Mouse (Mus musculus): ENCODE results near the gene Myh14. TPM values are rescaled to one million over a fixed set of nuclear protein-coding genes. Genes with fewer than 3 reads are reported as not detected.

Gene Myh14
- polyA plus RNA-seq, 1 experiment from 2014 or later = 2.3 TPM

DNA sequence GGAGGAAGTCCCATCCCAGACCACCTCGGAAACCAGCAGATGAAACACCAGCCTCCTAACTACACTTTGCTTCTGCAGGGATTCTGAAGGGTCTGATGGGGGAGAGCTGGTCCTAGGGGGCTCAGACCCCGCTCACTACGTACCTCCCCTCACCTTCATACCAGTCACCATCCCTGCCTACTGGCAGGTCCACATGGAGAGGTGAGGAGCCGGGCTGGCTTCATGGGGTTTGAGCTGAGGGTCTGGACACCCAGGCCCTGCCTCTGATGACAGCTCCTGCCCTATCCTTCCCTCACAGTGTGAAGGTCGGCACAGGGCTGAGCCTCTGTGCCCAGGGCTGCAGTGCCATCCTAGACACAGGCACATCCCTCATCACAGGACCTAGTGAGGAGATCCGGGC, 85.7 kb downstream of the Myh14 start:
- Histone ChIP-seq H3K9ac (no peak overlapping the region), H3K36me3 (replicated peaks) (no peaks in the 10 kb centered on the region), H3K27ac (no peak overlapping the region), H3K4me2 (no peak overlapping the region), H3K4me1 (peaks cover 31% of the 10 kb centered on the region), H3K27me3 (peaks cover 58% of the 10 kb centered on the region), H3K9me3 (no peaks in the 10 kb centered on the region), H3K4me3 (replicated peaks) (no peak overlapping the region)
- 91% methylated on average over 6 of the region's 6 CpGs for WGBS
- ATAC-seq (ENCODE audit: low FRiP score) = no peak

DNA sequence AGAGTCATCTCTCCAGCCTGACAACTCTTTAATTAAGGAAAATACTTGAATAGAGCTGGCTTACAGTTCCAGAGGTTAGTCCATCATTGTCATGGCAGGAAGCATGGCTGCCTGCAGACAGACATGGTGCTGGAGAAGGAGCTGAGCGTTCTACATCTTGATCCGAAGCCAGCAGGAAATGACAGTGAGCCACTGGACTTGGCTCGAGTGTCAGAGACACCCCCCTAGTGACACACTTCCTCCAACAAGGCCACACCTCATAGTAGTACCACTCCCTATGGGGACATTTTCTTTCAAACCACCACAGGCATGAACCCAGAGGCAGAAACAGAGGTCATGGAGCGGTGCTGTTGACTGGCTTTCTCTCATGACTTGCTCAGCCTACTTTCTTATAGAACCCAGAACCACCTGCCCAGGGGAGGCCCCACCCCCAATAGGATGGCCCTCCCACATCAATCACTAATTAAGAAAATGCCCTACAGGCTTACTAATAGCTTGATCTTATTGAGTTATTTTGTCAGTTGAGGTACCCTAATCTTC, 86.3 kb downstream of the Myh14 start:
- no peak overlapping the region for H3K4me3 ChIP-seq (replicated peaks)
- ATAC-seq (ENCODE audit: low FRiP score) = no peak
- no peak overlapping the region for H3K27ac ChIP-seq
- no peak overlapping the region for H3K4me2 ChIP-seq
- H3K9ac ChIP-seq = no peak overlapping the region
- no peaks in the 10 kb centered on the region for H3K9me3 ChIP-seq
- H3K4me1 ChIP-seq = peaks cover 25% of the 10 kb centered on the region
- 95% methylated on average over 4 of the region's 4 CpGs for WGBS
- H3K36me3 ChIP-seq (replicated peaks) = no peaks in the 10 kb centered on the region
- peaks cover 52% of the 10 kb centered on the region for H3K27me3 ChIP-seq

GRCm38 (mm10) chr7:44583146-44583545, 87.5 kb downstream of the Myh14 start:
- Histone ChIP-seq H3K9ac (no peak overlapping the region), H3K4me2 (no peak overlapping the region), H3K4me1 (peaks cover 13% of the 10 kb centered on the region), H3K27ac (no peak overlapping the region), H3K9me3 (0 out of 2 replicates have a peak, but pooled peaks cover 6% of the 10 kb centered on the region), H3K27me3 (peaks cover 40% of the 10 kb centered on the region), H3K4me3 (replicated peaks) (no peak overlapping the region), H3K36me3 (replicated peaks) (no peaks in the 10 kb centered on the region)
- WGBS = 94% methylated on average over 1 of the region's 1 CpGs
- ATAC-seq (ENCODE audit: low FRiP score) = no peak

- peaks cover 8% of the 10 kb centered on the region for H3K4me1 ChIP-seq
- H3K36me3 ChIP-seq (replicated peaks) = no peaks in the 10 kb centered on the region
- ATAC-seq (ENCODE audit: low FRiP score) = no peak
- H3K27me3 ChIP-seq = peaks cover 35% of the 10 kb centered on the region
- no peak overlapping the region for H3K9ac ChIP-seq
- 0 out of 2 replicates have a peak, but pooled peaks cover 6% of the 10 kb centered on the region for H3K9me3 ChIP-seq
- no peak overlapping the region for H3K4me2 ChIP-seq
- H3K4me3 ChIP-seq (replicated peaks) = no peak overlapping the region
- 88% methylated on average over 5 of the region's 5 CpGs for WGBS
- no peak overlapping the region for H3K27ac ChIP-seq
Observed at GRCm38 (mm10) chr7:44582709-44583108, 87.9 kb downstream of the Myh14 start.

DNA sequence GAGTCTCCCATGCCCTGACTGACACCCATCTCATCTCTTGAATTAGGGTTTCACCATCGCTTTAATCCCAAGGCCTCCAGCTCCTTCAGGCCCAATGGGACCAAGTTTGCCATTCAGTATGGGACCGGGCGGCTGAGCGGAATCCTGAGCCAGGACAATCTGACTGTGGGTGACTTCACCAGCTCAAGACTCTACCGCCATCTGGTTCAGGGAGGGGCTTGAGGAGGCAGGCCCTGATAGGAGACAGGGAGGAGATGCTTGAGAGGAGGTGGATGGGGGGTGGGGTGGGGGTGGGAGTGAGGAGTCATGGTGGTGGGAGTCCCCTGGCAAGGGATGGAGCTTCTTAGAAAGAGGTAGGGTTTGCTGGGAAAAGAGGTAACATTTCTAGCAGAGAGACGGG, 89.0 kb downstream of the Myh14 start:
- Histone ChIP-seq H3K4me2 (no peak overlapping the region), H3K4me3 (replicated peaks) (no peak overlapping the region), H3K4me1 (no peaks in the 10 kb centered on the region), H3K36me3 (replicated peaks) (no peaks in the 10 kb centered on the region), H3K27me3 (peaks cover 27% of the 10 kb centered on the region), H3K9me3 (0 out of 2 replicates have a peak, but pooled peaks cover 6% of the 10 kb centered on the region), H3K9ac (no peak overlapping the region), H3K27ac (no peak overlapping the region)
- 76% methylated on average over 6 of the region's 6 CpGs for WGBS
- no peak for ATAC-seq (ENCODE audit: low FRiP score)

- Histone ChIP-seq H3K4me2 (no peak overlapping the region), H3K36me3 (replicated peaks) (no peaks in the 10 kb centered on the region), H3K4me3 (replicated peaks) (no peak overlapping the region), H3K9me3 (0 out of 2 replicates have a peak, but pooled peaks cover 6% of the 10 kb centered on the region), H3K27ac (no peak overlapping the region), H3K4me1 (0 out of 2 replicates have a peak, but pooled peaks cover 5% of the 10 kb centered on the region), H3K27me3 (0 out of 2 replicates have a peak, but pooled peaks cover 10% of the 10 kb centered on the region), H3K9ac (no peak overlapping the region)
- WGBS = 59% methylated on average over 5 of the region's 5 CpGs
- ATAC-seq (ENCODE audit: low FRiP score) = no peak
Observed at GRCm38 (mm10) chr7:44576333-44576844, 94.3 kb downstream of the Myh14 start.

- no peak for ATAC-seq (ENCODE audit: low FRiP score)
- WGBS = 82% methylated on average over 5 of the region's 5 CpGs
- no peak overlapping the region for H3K27ac ChIP-seq
- H3K27me3 ChIP-seq = 0 out of 2 replicates have a peak, but pooled peaks cover 4% of the 10 kb centered on the region
- no peaks in the 10 kb centered on the region for H3K36me3 ChIP-seq (replicated peaks)
- H3K9ac ChIP-seq = no peak overlapping the region
- no peaks in the 10 kb centered on the region for H3K9me3 ChIP-seq
- H3K4me2 ChIP-seq = no peak overlapping the region
- H3K4me3 ChIP-seq (replicated peaks) = no peak overlapping the region
- 0 out of 2 replicates have a peak, but pooled peaks cover 5% of the 10 kb centered on the region for H3K4me1 ChIP-seq
Observed at GRCm38 (mm10) chr7:44572956-44573484, 97.6 kb downstream of the Myh14 start.

DNA sequence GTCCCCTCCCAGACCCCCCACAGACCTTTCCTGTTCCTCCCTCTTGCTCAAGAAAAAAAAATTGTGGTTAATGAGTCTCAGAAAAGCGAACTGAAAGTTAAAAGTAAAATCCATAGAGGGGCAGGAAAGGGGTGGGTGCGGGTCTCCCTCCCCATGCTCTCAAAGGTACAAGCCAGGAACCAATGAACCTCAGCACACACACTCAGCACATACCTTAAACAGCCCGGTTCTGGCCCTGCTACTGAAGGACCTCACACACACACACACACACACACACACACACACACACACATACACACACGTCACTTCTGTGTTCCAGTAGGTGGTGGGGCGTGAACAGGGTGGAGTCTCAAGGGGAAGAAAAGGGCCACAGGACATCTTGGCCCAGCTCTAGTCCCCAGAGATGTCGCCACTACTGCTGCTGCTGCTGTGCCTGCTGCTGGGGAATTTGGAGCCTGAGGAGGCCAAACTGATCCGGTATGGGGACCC, 98.4 kb downstream of the Myh14 start, which contains the start of gene Napsa:
Napsa (plus strand) TSS at position 168 of the 489 bp plus-strand sequence.
- H3K4me2 ChIP-seq = no peak within 1 kb of the TSS
- H3K4me3 ChIP-seq (replicated peaks) = no peak within 1 kb of the TSS
- no peaks in the 10 kb centered on the region for H3K9me3 ChIP-seq
- 27% methylated on average over 7 of the region's 7 CpGs for WGBS
- H3K27ac ChIP-seq = no peak within 1 kb of the TSS
- H3K4me1 ChIP-seq = 0 out of 2 replicates have a peak, but pooled peaks cover 5% of the 10 kb centered on the region
- H3K36me3 ChIP-seq (replicated peaks) = no peaks in the 10 kb centered on the region
- ATAC-seq (ENCODE audit: low FRiP score) = no peak
- H3K27me3 ChIP-seq = 0 out of 2 replicates have a peak, but pooled peaks cover 8% of the 10 kb centered on the region
- H3K9ac ChIP-seq = no peak within 1 kb of the TSS

- ATAC-seq (ENCODE audit: low FRiP score) = no peak
- H3K4me3 ChIP-seq (replicated peaks) = no peak overlapping the region
- no peak overlapping the region for H3K4me2 ChIP-seq
- H3K4me1 ChIP-seq = 0 out of 2 replicates have a peak, but pooled peaks cover 5% of the 10 kb centered on the region
- H3K9ac ChIP-seq = no peak overlapping the region
- 0 out of 2 replicates have a peak, but pooled peaks cover 8% of the 10 kb centered on the region for H3K27me3 ChIP-seq
- H3K36me3 ChIP-seq (replicated peaks) = no peaks in the 10 kb centered on the region
- H3K27ac ChIP-seq = no peak overlapping the region
- 33% methylated on average over 4 of the region's 4 CpGs for WGBS
- no peaks in the 10 kb centered on the region for H3K9me3 ChIP-seq
Observed at GRCm38 (mm10) chr7:44571811-44572210, 98.8 kb downstream of the Myh14 start.

DNA sequence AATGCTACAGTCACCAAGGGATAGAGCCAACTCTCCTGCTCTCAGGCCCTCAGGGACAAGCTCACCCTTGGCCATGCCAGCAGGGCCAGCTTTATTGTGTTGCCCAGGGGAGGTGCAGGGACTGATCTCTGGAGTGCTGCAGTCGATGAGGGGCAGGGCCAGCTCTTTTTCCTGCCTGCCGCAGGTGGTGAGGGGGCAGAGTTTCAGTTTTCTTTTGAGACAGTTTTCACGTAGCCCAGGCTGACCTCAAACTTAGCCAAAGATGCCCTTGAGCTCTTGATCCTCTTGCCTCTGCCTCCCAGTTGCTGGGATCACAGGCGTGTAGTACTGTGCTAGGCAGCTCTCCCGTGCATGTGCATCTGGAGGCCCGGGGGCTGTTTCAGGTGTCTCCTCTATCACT, 99.7 kb downstream of the Myh14 start:
- WGBS = 87% methylated on average over 6 of the region's 6 CpGs
- H3K4me3 ChIP-seq (replicated peaks) = no peak overlapping the region
- no peaks in the 10 kb centered on the region for H3K36me3 ChIP-seq (replicated peaks)
- H3K4me1 ChIP-seq = 0 out of 2 replicates have a peak, but pooled peaks cover 5% of the 10 kb centered on the region
- no peak for ATAC-seq (ENCODE audit: low FRiP score)
- no peaks in the 10 kb centered on the region for H3K9me3 ChIP-seq
- no peak overlapping the region for H3K9ac ChIP-seq
- peaks cover 4% of the 10 kb centered on the region; the same call in 1 of the 2 replicates for H3K27me3 ChIP-seq
- no peak overlapping the region for H3K27ac ChIP-seq
- no peak overlapping the region for H3K4me2 ChIP-seq

GRCm38 (mm10) chr7:44568803-44569202, 101.8 kb downstream of the Myh14 start:
- Histone ChIP-seq H3K4me1 (0 out of 2 replicates have a peak, but pooled peaks cover 5% of the 10 kb centered on the region), H3K27me3 (peaks cover 13% of the 10 kb centered on the region; the same call in 1 of the 2 replicates), H3K4me2 (no peak overlapping the region), H3K9ac (no peak overlapping the region), H3K27ac (no peak overlapping the region), H3K9me3 (no peaks in the 10 kb centered on the region), H3K4me3 (replicated peaks) (no peak overlapping the region), H3K36me3 (replicated peaks) (no peaks in the 10 kb centered on the region)
- WGBS = 81% methylated on average over 9 of the region's 9 CpGs
- no peak for ATAC-seq (ENCODE audit: low FRiP score)

DNA sequence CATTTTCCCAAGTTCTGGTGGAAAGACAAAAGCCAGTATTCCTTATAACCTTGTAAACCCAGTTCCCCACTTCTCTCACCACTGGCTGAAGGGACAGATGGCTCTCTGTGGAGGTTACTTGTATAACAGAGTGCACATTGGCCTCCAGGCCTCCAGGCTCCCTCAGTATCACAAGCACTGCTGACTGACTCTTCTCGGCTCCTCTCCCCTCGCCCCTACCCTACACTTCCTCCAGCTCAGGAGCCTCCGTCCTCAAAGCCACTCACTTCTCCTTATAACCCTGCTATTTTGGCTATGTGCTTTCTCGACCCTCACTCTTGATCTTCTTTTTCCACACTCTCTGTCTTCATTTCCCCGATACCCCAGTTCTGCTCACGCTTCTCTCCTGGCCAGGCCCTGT, 105.2 kb downstream of the Myh14 start:
- Histone ChIP-seq H3K4me3 (replicated peaks) (no peak overlapping the region), H3K27me3 (peaks cover 14% of the 10 kb centered on the region; the same call in 1 of the 2 replicates), H3K9ac (no peak overlapping the region), H3K27ac (no peak overlapping the region), H3K9me3 (no peaks in the 10 kb centered on the region), H3K36me3 (replicated peaks) (no peaks in the 10 kb centered on the region), H3K4me2 (no peak overlapping the region), H3K4me1 (no peaks in the 10 kb centered on the region)
- ATAC-seq (ENCODE audit: low FRiP score) = no peak
- WGBS = 74% methylated on average over 6 of the region's 6 CpGs
